Mouse (Mus musculus): ENCODE measurements around the gene Shb.

DNA sequence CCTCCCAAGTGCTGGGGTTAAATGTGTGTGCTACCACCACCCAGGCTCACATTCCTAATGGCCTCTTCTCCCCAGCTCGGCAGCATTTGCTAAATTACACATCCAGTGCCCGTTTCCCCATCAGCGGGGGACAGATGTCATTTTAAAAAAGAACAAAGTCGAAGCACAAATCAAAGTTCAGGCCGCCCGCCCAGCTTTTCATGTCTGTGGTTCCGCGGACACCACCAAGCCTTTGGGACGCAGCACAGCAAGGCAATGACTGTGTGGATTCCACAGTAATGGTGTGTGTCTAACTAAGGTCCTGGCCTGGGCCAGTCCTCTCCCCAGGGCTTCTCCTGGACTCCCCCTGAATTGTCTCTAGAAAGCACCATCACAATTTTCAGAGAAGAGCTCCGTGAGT is 32.7 kb downstream of the Shb start:
- TF ChIP-seq POLR2A (IDR thresholded peaks at IDR 0.05; ENCODE audit: extremely low read depth, insufficient read depth, low read length) (no peak), CTCF (IDR thresholded peaks at IDR 0.05; ENCODE audit: extremely low read depth, insufficient read depth, low read length) (no peak)

Measured in cortical plate, adult 2 months (tissue).